Comparison of ENCODE assay signal across 15 mouse cellular contexts in the genomic region with DNA sequence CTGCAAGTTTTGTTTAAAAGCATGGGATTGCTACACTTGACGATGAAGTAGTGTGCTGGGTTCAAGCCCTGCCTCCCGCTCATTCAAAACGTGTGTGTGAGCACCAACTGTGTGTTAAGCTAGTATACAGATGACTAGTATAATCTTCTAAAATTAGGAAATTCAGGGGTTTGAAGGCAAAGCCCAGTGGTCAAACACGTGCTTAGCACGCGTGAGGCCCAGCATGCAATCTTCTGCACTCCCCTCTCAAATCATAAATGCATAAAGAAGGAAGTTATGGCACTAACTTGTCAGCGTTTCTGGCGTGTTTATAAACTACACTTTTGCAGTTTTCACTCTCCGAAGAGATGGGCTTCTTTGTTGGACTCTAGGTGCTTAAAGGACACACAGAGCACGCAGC.
"Had no signal": no experiment of that assay in that cellular context is flagged by ENCODE, and none has a peak within 500 bp of the region (broad histone marks: within the 10 kb centered on the region; RNA-seq: fewer than 3 reads in every experiment).

No protein-coding gene starts in this region.

- DNase-seq: lung, adult 2 months; lung, postnatal 14 days; lung, postnatal 36 days; right cerebral cortex, postnatal 14 days; thymus, adult 2 months; thymus, postnatal 25 days; thymus, postnatal 4 days had no signal

- H3K4me3 ChIP-seq: lung, embryonic 15.5 days; megakaryocyte, embryonic 14.5 days; midbrain, embryonic 13.5 days; midbrain, embryonic 15.5 days; neural tube, embryonic 12.5 days; stomach, embryonic 15.5 days had no signal

- H3K27ac ChIP-seq: lung, embryonic 15.5 days; macrophage; midbrain, embryonic 13.5 days; midbrain, embryonic 15.5 days; neural tube, embryonic 12.5 days; stomach, embryonic 15.5 days; stomach, postnatal 0 days had no signal
